Mouse (Mus musculus) cerebellum, adult 2 months (tissue): ENCODE results near the gene Tlcd1. TPM values are rescaled to one million over a fixed set of nuclear protein-coding genes. Genes with fewer than 3 reads are reported as not detected.

Experiments
- DNase-seq, 2 experiments: peaks; one replicate each; pipeline ENCODE4 v3.0.0; 2021
- H3K27ac ChIP-seq: fragments of 200-500 bp; 2 replicates; pipeline ENCODE4 v1.5.1; 2012; ENCODE audit warnings: low read length, control low read depth, inconsistent platforms; ENCODE audit not compliant: insufficient read depth
- H3K27me3 ChIP-seq: fragments of 200-500 bp; 2 replicates; pipeline ENCODE4 v1.6.1; 2012; ENCODE audit warnings: inconsistent platforms, mild to moderate bottlenecking, low read length, moderate library complexity; ENCODE audit not compliant: control insufficient read depth, insufficient read depth
- H3K4me1 ChIP-seq: fragments of 200-500 bp; 2 replicates; pipeline ENCODE4 v1.6.1; 2011; ENCODE audit warnings: low read length; ENCODE audit not compliant: control insufficient read depth, insufficient read depth
- H3K4me3 ChIP-seq: fragments of 200-500 bp; replicated peaks from 2 replicates; pipeline ENCODE3; 2011; ENCODE audit warnings: mild to moderate bottlenecking, low read depth, low read length, control low read depth; ENCODE audit not compliant: insufficient read depth
- CTCF ChIP-seq: fragments of 200-500 bp; IDR thresholded peaks from 2 replicates; pipeline ENCODE4 v1.5.1; 2011; ENCODE audit warnings: low read depth, mild to moderate bottlenecking, control low read depth, low read length, moderate library complexity, borderline replicate concordance; ENCODE audit not compliant: insufficient read depth
- POLR2A ChIP-seq: fragments of 200-500 bp; IDR thresholded peaks from 2 replicates; pipeline ENCODE4 v1.6.1; 2011; ENCODE audit warnings: low read length, control low read depth, borderline replicate concordance; ENCODE audit not compliant: insufficient read depth
- WGBS: fragments of 180-500 bp; shearing (Covaris S2); methylation state at CpG from one replicate; pipeline ENCODE4 v1.1.7; 2018; 5-methylcytosine and 5-hydroxymethylcytosine counted together
- polyA plus RNA-seq: library from polyadenylated mRNA; depleted of rRNA; stranded (reverse); fragments of >200 nt; gene quantifications from 2 replicates; pipeline ENCODE4 v1.2.3, GENCODE M21; 2012

The Tlcd1 gene
- polyA plus RNA-seq, 1 experiment, result 147 TPM

DNA sequence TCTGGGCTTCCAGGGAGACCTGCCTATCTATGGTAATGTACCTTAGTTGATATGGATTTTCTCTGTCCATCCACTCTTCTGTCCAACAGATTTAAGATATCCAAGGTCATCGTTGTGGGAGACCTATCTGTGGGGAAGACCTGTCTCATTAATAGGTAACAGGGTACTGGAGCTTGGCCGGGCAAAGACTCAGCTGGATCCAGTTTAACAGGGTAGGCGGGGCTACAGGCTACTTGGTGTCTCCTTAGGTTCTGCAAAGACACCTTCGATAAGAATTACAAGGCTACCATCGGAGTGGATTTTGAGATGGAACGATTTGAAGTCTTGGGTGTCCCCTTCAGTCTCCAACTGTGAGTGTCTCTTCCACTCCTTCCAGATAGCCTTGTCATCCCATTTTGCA is 13.5 kb downstream of the Tlcd1 start:
- no peak overlapping the region for H3K27ac ChIP-seq
- WGBS, result 81% methylated on average over 6 of the region's 6 CpGs
- no peak for DNase-seq
- H3K4me3 ChIP-seq, result no peak overlapping the region
- TF ChIP-seq POLR2A (no peak), CTCF (no peak)
- no peaks in the 10 kb centered on the region for H3K4me1 ChIP-seq
- H3K27me3 ChIP-seq, result peaks cover 3% of the 10 kb centered on the region; the same call in 1 of the 2 replicates

DNA sequence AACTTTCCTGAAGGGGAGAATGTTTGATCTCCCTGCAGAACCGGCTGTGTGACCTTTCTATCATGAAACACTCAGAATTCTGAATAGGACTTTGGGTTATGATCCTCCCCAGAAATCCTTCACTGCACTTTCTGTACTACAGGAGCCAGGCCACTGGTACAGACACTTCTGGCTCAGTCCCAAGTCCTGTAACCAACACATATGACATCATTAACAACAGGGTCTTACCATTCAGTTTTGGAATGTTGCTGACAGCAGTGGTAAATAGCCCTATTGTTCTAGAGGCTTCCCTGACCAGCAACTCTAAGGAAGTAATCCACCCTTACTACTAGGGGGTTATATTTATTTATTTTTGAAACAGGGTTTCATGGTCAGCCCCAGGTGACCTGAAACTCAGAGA is 16.6 kb downstream of the Tlcd1 start, which contains the start of gene Proca1:
Gene Proca1, plus strand, starts transcription at position 280 of the 400 bp plus-strand sequence.
- Histone ChIP-seq H3K4me3 (no peak within 1 kb of the TSS), H3K4me1 (no peaks in the 10 kb centered on the region), H3K27me3 (peaks cover 3% of the 10 kb centered on the region; the same call in 1 of the 2 replicates), H3K27ac (no peak within 1 kb of the TSS)
- WGBS, result 75% methylated on average over 1 of the region's 1 CpGs
- DNase-seq, result no peak
- no peak for TF ChIP-seq CTCF
- TF ChIP-seq POLR2A, result no peak

- WGBS, result 5% methylated on average over 30 of the region's 30 CpGs
- TF ChIP-seq POLR2A, result no peak
- no peak for TF ChIP-seq CTCF
Measured at GRCm38 (mm10) chr11:78194411-78195100, 18.0 kb downstream of the Tlcd1 start.

DNA sequence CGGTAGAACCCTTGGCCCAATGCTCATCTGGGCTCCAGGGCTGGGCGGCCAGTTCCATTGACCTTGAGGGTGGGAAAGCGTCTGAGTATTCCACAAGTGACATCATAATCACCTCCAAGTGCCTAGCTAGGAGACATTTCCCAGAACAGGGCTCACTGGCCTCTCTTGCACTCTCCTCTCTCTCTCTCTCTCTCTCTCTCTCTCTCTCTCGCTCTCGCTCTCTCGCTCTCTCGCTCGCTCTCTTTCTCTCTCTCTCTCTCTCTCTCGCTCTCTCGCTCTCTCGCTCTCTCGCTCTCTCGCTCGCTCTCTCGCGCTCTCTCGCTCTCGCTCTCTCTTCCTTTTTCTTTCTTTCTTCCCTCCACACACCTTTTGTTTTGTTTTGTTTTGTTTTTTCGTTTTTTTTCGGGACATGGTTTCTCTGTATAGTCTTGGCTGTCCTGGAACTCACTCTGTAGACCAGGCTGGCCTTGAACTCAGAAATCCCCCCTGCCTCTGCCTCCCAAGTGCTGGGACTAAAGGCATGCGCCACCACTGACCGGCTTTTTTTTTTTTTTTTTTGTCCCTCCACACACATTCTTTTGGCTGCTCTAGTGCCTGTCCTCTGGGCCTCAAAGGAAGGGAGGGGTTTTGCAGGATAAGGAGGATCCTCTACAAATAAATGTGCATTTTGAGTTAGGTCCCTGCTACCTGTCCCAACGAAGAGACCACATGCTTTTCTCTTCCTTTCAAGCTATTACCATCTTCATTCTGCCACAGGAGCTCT is 18.8 kb downstream of the Tlcd1 start:
- TF ChIP-seq CTCF (no peak), POLR2A (no peak)
- no peak for DNase-seq
- Histone ChIP-seq H3K27me3 (no peaks in the 10 kb centered on the region), H3K27ac (no peak overlapping the region), H3K4me1 (no peaks in the 10 kb centered on the region), H3K4me3 (no peak overlapping the region)
- WGBS, result 60% methylated on average over 23 of the region's 23 CpGs

More at GRCm38 (mm10) chr11:78194411-78195100, 18.0 kb downstream of the Tlcd1 start:
- Histone ChIP-seq H3K27ac (no peak overlapping the region), H3K4me1 (no peaks in the 10 kb centered on the region), H3K4me3 (peak overlapping the region; percentile 50), H3K27me3 (no peaks in the 10 kb centered on the region)
- DNase-seq, result no peak

- Histone ChIP-seq H3K27ac (no peak overlapping the region), H3K4me1 (no peaks in the 10 kb centered on the region), H3K27me3 (no peaks in the 10 kb centered on the region), H3K4me3 (no peak overlapping the region)
- no peak for DNase-seq
- TF ChIP-seq POLR2A (no peak), CTCF (no peak)
- WGBS, result 91% methylated on average over 3 of the region's 3 CpGs
Measured at GRCm38 (mm10) chr11:78202372-78202771, 25.9 kb downstream of the Tlcd1 start.

- Histone ChIP-seq H3K4me3 (no peak overlapping the region), H3K27ac (peak overlapping the region; percentile 31; the same call in 1 of the 2 replicates), H3K27me3 (no peaks in the 10 kb centered on the region), H3K4me1 (no peaks in the 10 kb centered on the region)
- TF ChIP-seq CTCF (no peak), POLR2A (no peak)
- DNase-seq, result no peak
- 38% methylated on average over 6 of the region's 6 CpGs for WGBS
Measured at GRCm38 (mm10) chr11:78204287-78204686, 27.8 kb downstream of the Tlcd1 start.

- no peak for DNase-seq
- no peaks in the 10 kb centered on the region for H3K4me1 ChIP-seq
- H3K27me3 ChIP-seq, result no peaks in the 10 kb centered on the region
- no peak overlapping the region for H3K4me3 ChIP-seq
- TF ChIP-seq POLR2A (no peak), CTCF (no peak)
- H3K27ac ChIP-seq, result no peak overlapping the region
- WGBS, result 71% methylated on average over 13 of the region's 13 CpGs
Measured at GRCm38 (mm10) chr11:78205361-78206206, 29.1 kb downstream of the Tlcd1 start.
